Mouse (Mus musculus) heart, embryonic 14.5 days (tissue): ENCODE measurements around the gene Resp18. TPM values are rescaled to one million over a fixed set of nuclear protein-coding genes. Genes with fewer than 3 reads are reported as not detected.

Experiments
- ATAC-seq: fragments of 200-750 bp; cut with Nextera tagmentation; 2 replicates; pipeline ENCODE4 v1.8.0; 2017; ENCODE audit warnings: low read depth, moderate TSS enrichment; ENCODE audit not compliant: insufficient number of reproducible peaks, insufficient read depth, low FRiP score
- H3K27ac ChIP-seq, 2 experiments: fragments of 200-500 bp in 1 of 2; fragments of 300-500 bp in 1 of 2; sonication (generic) in 1 of 2; replicated peaks in 1 of 2; 2 replicates each; pipeline ENCODE4 v1.5.1; 2012 to 2014; ENCODE audit warnings: low read depth in 2 of 2, low read length in 2 of 2, control low read depth in 1 of 2, mild to moderate bottlenecking in 1 of 2, mixed read lengths in 1 of 2; ENCODE audit not compliant: control insufficient read depth in 1 of 2, insufficient read depth in 1 of 2
- H3K27me3 ChIP-seq: fragments of 300-500 bp; sonication (generic); 2 replicates; pipeline ENCODE4 v1.6.1; 2014; ENCODE audit warnings: mild to moderate bottlenecking, low read length, control low read depth; ENCODE audit not compliant: control insufficient read depth, insufficient read depth
- H3K36me3 ChIP-seq: fragments of 300-500 bp; sonication (generic); 2 replicates; pipeline ENCODE4 v1.6.1; 2014; ENCODE audit warnings: mild to moderate bottlenecking, control low read depth, low read length, mixed read lengths; ENCODE audit not compliant: control insufficient read depth, insufficient read depth
- H3K4me1 ChIP-seq, 2 experiments: fragments of 200-500 bp in 1 of 2; fragments of 300-500 bp in 1 of 2; sonication (generic) in 1 of 2; 2 replicates each; pipeline ENCODE4 v1.6.1; 2012 to 2014; ENCODE audit warnings: low read length in 2 of 2, control low read depth in 1 of 2, mixed read lengths in 1 of 2; ENCODE audit not compliant: control insufficient read depth in 2 of 2, insufficient read depth in 2 of 2
- H3K4me2 ChIP-seq: fragments of 300-500 bp; sonication (generic); 2 replicates; pipeline ENCODE4 v1.6.1; 2014; ENCODE audit warnings: mild to moderate bottlenecking, low read length
- H3K4me3 ChIP-seq, 2 experiments: fragments of 200-500 bp in 1 of 2; fragments of 300-500 bp in 1 of 2; sonication (generic) in 1 of 2; 2 replicates each; pipeline ENCODE4 v1.5.1; 2012 to 2014; ENCODE audit warnings: low read length in 2 of 2, mild to moderate bottlenecking in 2 of 2, control low read depth in 1 of 2, low read depth in 1 of 2, moderate library complexity in 1 of 2; ENCODE audit not compliant: control insufficient read depth in 1 of 2, insufficient read depth in 1 of 2
- H3K9ac ChIP-seq: fragments of 300-500 bp; sonication (generic); 2 replicates; pipeline ENCODE4 v1.6.1; 2014; ENCODE audit warnings: mild to moderate bottlenecking, low read length
- H3K9me3 ChIP-seq: fragments of 300-500 bp; sonication (generic); 2 replicates; pipeline ENCODE4 v1.6.1; 2016; ENCODE audit warnings: low read length, control low read depth; ENCODE audit not compliant: control insufficient read depth
- WGBS: fragments of 180-500 bp; shearing (Covaris S2); extraction: QIAGEN DNeasy Blood & Tissue Kit; methylation state at CpG from one replicate; pipeline ENCODE4 v1.1.7; 2014; 5-methylcytosine and 5-hydroxymethylcytosine counted together
- polyA plus RNA-seq: library from polyadenylated mRNA; unstranded; fragments of >200 nt; fragmentation: Nextera tagmentation; extraction: Ambion mirVana; gene quantifications from 2 replicates; pipeline ENCODE4 v1.2.1, GENCODE M21; 2014

Resp18 gene
- polyA plus RNA-seq: 0.53 TPM in 1 of 2 replicates, not detected in the other

GRCm38 (mm10) chr1:75278228-75278627 lies at the start of gene Resp18:
Resp18 (minus strand) TSS chr1:75278415.
- H3K4me3 ChIP-seq: no peak within 1 kb of the TSS
- H3K4me1 ChIP-seq: no peaks in the 10 kb centered on the region
- no peak within 1 kb of the TSS for H3K27ac ChIP-seq
- peaks cover 5% of the 10 kb centered on the region; the same call in 1 of the 2 replicates for H3K9me3 ChIP-seq
- WGBS: 8% methylated on average over 13 of the region's 13 CpGs
- H3K4me2 ChIP-seq: no peak within 1 kb of the TSS
- ATAC-seq: no peak
- H3K9ac ChIP-seq: no peak within 1 kb of the TSS
- H3K36me3 ChIP-seq: no peaks in the 10 kb centered on the region
- H3K27me3 ChIP-seq: peaks cover 30% of the 10 kb centered on the region

GRCm38 (mm10) chr1:75327461-75327860 lies 49.2 kb upstream of the Resp18 start:
- ATAC-seq: no peak

GRCm38 (mm10) chr1:75319166-75319565 lies 41.0 kb upstream of the Resp18 start:
- H3K27ac ChIP-seq: no peak overlapping the region
- H3K27me3 ChIP-seq: no peaks in the 10 kb centered on the region
- peaks cover 6% of the 10 kb centered on the region in 2 experiments for H3K4me1 ChIP-seq
- no peak overlapping the region for H3K4me3 ChIP-seq
- H3K9me3 ChIP-seq: no peaks in the 10 kb centered on the region
- ATAC-seq: no peak
- WGBS: 84% methylated on average over 10 of the region's 10 CpGs
- no peak overlapping the region for H3K9ac ChIP-seq
- H3K36me3 ChIP-seq: peaks cover 17% of the 10 kb centered on the region
- H3K4me2 ChIP-seq: no peak overlapping the region

More at GRCm38 (mm10) chr1:75327461-75327860, 49.2 kb upstream of the Resp18 start:
- H3K27ac ChIP-seq: no peak overlapping the region
- no peak overlapping the region for H3K4me2 ChIP-seq
- H3K36me3 ChIP-seq: no peaks in the 10 kb centered on the region
- no peaks in the 10 kb centered on the region for H3K4me1 ChIP-seq
- H3K9ac ChIP-seq: no peak overlapping the region
- H3K9me3 ChIP-seq: no peaks in the 10 kb centered on the region
- H3K4me3 ChIP-seq: no peak overlapping the region
- H3K27me3 ChIP-seq: no peaks in the 10 kb centered on the region

- peaks cover 6% of the 10 kb centered on the region in 2 experiments for H3K4me1 ChIP-seq
- H3K27ac ChIP-seq: no peak overlapping the region
- no peak overlapping the region for H3K4me2 ChIP-seq
- H3K9ac ChIP-seq: no peak overlapping the region
- no peaks in the 10 kb centered on the region for H3K27me3 ChIP-seq
- no peak overlapping the region for H3K4me3 ChIP-seq
- peaks cover 21% of the 10 kb centered on the region for H3K36me3 ChIP-seq
- WGBS: 84% methylated on average over 4 of the region's 4 CpGs
- H3K9me3 ChIP-seq: no peaks in the 10 kb centered on the region
- ATAC-seq: no peak
These were observed 40.5 kb upstream of the Resp18 start for GRCm38 (mm10) chr1:75318736-75319135.

GRCm38 (mm10) chr1:75318301-75318700 lies 40.1 kb upstream of the Resp18 start:
- no peak for ATAC-seq
- H3K27ac ChIP-seq: peak overlapping the region; percentile 22 to 63; a peak in 3 of 4 replicates

GRCm38 (mm10) chr1:75317241-75318201 lies 39.3 kb upstream of the Resp18 start, which contains the start of gene Dnpep:
Dnpep (minus strand) TSS chr1:75317990.
- H3K4me2 ChIP-seq: peak within 1 kb of the TSS; percentile 83
- H3K9ac ChIP-seq: peak within 1 kb of the TSS; percentile 85
- peak; percentile 98 for ATAC-seq
- H3K4me3 ChIP-seq: peak within 1 kb of the TSS; percentile 65 to 80
- under 1% methylated on average over 89 of the region's 92 CpGs for WGBS
- H3K27ac ChIP-seq: peak within 1 kb of the TSS; percentile 83 to 96
- H3K36me3 ChIP-seq: peaks cover 33% of the 10 kb centered on the region
- H3K9me3 ChIP-seq: no peaks in the 10 kb centered on the region
- peaks cover 6% of the 10 kb centered on the region in 2 experiments for H3K4me1 ChIP-seq
- no peaks in the 10 kb centered on the region for H3K27me3 ChIP-seq

More at GRCm38 (mm10) chr1:75318301-75318700, 40.1 kb upstream of the Resp18 start:
- Histone ChIP-seq H3K36me3 (peaks cover 25% of the 10 kb centered on the region), H3K4me1 (peaks cover 6% of the 10 kb centered on the region in 2 experiments), H3K27me3 (no peaks in the 10 kb centered on the region), H3K4me3 (0 out of 4 replicates have a peak overlapping the region, but pooled peaks of 1 of the 2 experiments have one; percentile 19), H3K9ac (peak overlapping the region; percentile 58), H3K4me2 (peak overlapping the region; percentile 57), H3K9me3 (no peaks in the 10 kb centered on the region)
- 64% methylated on average over 3 of the region's 3 CpGs for WGBS

- peak overlapping the region; percentile 65 to 80 for H3K4me3 ChIP-seq
- H3K4me2 ChIP-seq: peak overlapping the region; percentile 83
- WGBS: 0% methylated on average over 20 of the region's 20 CpGs
- no peaks in the 10 kb centered on the region for H3K27me3 ChIP-seq
- peak overlapping the region; percentile 83 to 96 for H3K27ac ChIP-seq
- peaks cover 6% of the 10 kb centered on the region in 2 experiments for H3K4me1 ChIP-seq
- H3K9ac ChIP-seq: peak overlapping the region; percentile 85
- peaks cover 40% of the 10 kb centered on the region for H3K36me3 ChIP-seq
- no peaks in the 10 kb centered on the region for H3K9me3 ChIP-seq
- ATAC-seq: peak; percentile 16
These were observed 38.6 kb upstream of the Resp18 start for GRCm38 (mm10) chr1:75316861-75317240.
